Mouse (Mus musculus) stomach, embryonic 16.5 days (tissue): ENCODE results near the gene 2610044O15Rik8. TPM values are rescaled to one million over a fixed set of nuclear protein-coding genes. Genes with fewer than 3 reads are reported as not detected.
"Not testable (repeated sequence)": the region's sequence is repeated elsewhere in the genome, so short reads cannot be mapped to it uniquely, and the experiment has no call there.

Experiments used
- ATAC-seq: fragments of 200-750 bp; cut with Nextera tagmentation; 2 replicates; pipeline ENCODE4 v1.8.0; 2017; ENCODE audit warnings: moderate number of reproducible peaks, moderate TSS enrichment; ENCODE audit not compliant: insufficient read depth, low FRiP score
- H3K27ac ChIP-seq: fragments of 300-500 bp; sonication (generic); 2 replicates; pipeline ENCODE4 v1.5.1; 2014; ENCODE audit warnings: low read length
- H3K27me3 ChIP-seq: fragments of 300-500 bp; sonication (generic); 2 replicates; pipeline ENCODE4 v1.6.1; 2014; ENCODE audit warnings: low read length, control low read depth, mixed read lengths; ENCODE audit not compliant: control insufficient read depth, insufficient read depth
- H3K36me3 ChIP-seq: fragments of 300-500 bp; sonication (generic); 2 replicates; pipeline ENCODE4 v1.6.1; 2014; ENCODE audit warnings: low read length; ENCODE audit not compliant: control insufficient read depth, insufficient read depth
- H3K4me1 ChIP-seq: fragments of 300-500 bp; sonication (generic); 2 replicates; pipeline ENCODE4 v1.6.1; 2014; ENCODE audit warnings: low read length, control low read depth, mixed read lengths; ENCODE audit not compliant: control insufficient read depth, insufficient read depth
- H3K4me2 ChIP-seq: fragments of 300-500 bp; sonication (generic); 2 replicates; pipeline ENCODE4 v1.6.1; 2014; ENCODE audit warnings: low read depth, low read length, mixed read lengths
- H3K4me3 ChIP-seq: fragments of 300-500 bp; sonication (generic); replicated peaks from 2 replicates; pipeline ENCODE4 v1.5.1; 2014; ENCODE audit warnings: mild to moderate bottlenecking, low read length
- H3K9ac ChIP-seq: fragments of 300-500 bp; sonication (generic); 2 replicates; pipeline ENCODE4 v1.6.1; 2014; ENCODE audit warnings: low read length
- H3K9me3 ChIP-seq: fragments of 300-500 bp; sonication (generic); replicated peaks from 2 replicates; pipeline ENCODE4 v1.6.1; 2016; ENCODE audit warnings: low read length, control low read depth; ENCODE audit not compliant: control insufficient read depth
- WGBS: fragments of 180-500 bp; shearing (Covaris S2); extraction: QIAGEN DNeasy Blood & Tissue Kit; methylation state at CpG from one replicate; pipeline ENCODE4 v1.1.7; 2014; 5-methylcytosine and 5-hydroxymethylcytosine counted together
- polyA plus RNA-seq: library from polyadenylated mRNA; unstranded; fragments of >200 nt; fragmentation: Nextera tagmentation; extraction: Ambion mirVana; gene quantifications from 2 replicates; pipeline ENCODE4 v1.2.1, GENCODE M21; 2015

The 2610044O15Rik8 gene
- 20.7 and 23.3 TPM in 2 replicates for polyA plus RNA-seq

- under 1% methylated on average over 18 of the region's 18 CpGs for WGBS
- Histone ChIP-seq H3K27ac (peak within 1 kb of the TSS; percentile 98), H3K27me3 (no peaks in the 10 kb centered on the region), H3K36me3 (no peaks in the 10 kb centered on the region), H3K9ac (peak within 1 kb of the TSS; percentile 80), H3K4me3 (peak within 1 kb of the TSS; percentile 72), H3K4me2 (peak within 1 kb of the TSS; percentile 74), H3K4me1 (no peaks in the 10 kb centered on the region), H3K9me3 (no peaks in the 10 kb centered on the region)
- peak; percentile 99 for ATAC-seq
Observed at GRCm38 (mm10) chr8:129234027-129234733, at the start of gene 2610044O15Rik8. Gene 2610044O15Rik8, minus strand, starts transcription at chr8:129234406.

DNA sequence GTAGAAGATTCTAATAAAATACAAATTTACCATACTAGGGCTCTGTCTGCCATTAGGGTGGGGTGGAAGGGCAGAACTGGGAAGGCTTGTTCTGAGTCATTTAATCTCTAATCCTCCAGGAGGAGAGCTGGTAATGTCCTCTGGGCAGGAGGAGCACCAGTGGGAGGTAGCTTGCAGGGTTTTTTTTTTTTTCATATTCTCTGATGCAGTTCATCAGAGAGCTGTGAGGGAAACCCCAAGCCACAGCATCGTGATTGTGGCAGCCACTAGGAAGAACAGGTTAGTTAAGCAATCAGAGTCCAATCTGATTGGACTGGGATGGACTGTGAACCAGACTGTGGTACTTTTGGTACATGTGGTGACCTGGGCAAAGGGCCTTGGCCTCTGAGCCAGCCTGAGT is 31.7 kb upstream of the 2610044O15Rik8 start:
- Histone ChIP-seq H3K4me2 (no peak overlapping the region), H3K36me3 (peaks cover 20% of the 10 kb centered on the region), H3K4me3 (no peak overlapping the region), H3K9ac (no peak overlapping the region), H3K9me3 (peaks cover 8% of the 10 kb centered on the region), H3K27me3 (no peaks in the 10 kb centered on the region), H3K27ac (no peak overlapping the region), H3K4me1 (no peaks in the 10 kb centered on the region)
- ATAC-seq = no peak
- 89% methylated on average over 1 of the region's 1 CpGs for WGBS

GRCm38 (mm10) chr8:129264296-129264695 is 30.1 kb upstream of the 2610044O15Rik8 start:
- no peak for ATAC-seq
- Histone ChIP-seq H3K9ac (no peak overlapping the region), H3K4me1 (no peaks in the 10 kb centered on the region), H3K9me3 (peaks cover 8% of the 10 kb centered on the region), H3K36me3 (peaks cover 14% of the 10 kb centered on the region), H3K4me2 (peak overlapping the region; percentile 46; the same call in 1 of the 2 replicates), H3K4me3 (peak overlapping the region; percentile 61; the same call in 1 of the 2 replicates), H3K27ac (no peak overlapping the region), H3K27me3 (no peaks in the 10 kb centered on the region)
- WGBS = 73% methylated on average over 2 of the region's 2 CpGs

DNA sequence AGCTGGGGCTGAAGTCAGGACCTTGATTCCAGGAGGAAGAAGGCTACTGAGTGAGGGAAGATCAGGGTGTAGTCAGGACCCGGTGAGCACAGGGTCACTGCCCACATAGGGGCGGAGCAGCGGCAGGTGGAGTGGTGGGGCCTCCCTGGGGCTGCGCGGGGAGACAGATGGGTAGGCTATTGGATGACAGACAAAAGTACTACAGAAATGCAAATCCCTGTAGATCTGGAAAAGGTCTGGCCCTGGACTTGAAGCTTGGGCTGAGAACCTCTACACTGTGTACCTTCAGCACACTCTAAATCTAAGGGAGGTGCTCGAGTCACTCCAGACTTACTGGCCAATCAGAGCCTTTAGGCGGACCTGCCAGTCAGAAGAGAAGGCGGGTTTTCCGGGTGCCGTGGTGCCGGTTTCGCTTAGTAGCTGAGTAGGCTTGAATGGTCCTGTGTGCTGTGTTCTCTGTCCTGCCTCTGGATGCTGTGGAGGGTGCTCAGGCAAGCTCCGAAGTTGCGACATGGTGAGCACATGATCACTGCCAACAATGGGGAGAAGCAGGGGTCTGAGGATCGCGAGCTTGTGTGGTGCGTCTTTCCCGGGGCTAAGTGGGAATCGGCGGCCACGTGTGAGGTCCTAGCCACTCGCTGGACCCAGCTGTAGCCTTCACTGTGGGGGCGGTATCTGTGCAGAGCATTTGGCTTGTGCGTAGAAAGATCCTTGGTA is 29.2 kb upstream of the 2610044O15Rik8 start:
- H3K4me3 ChIP-seq = peak overlapping the region; percentile 61
- under 1% methylated on average over 23 of the region's 24 CpGs for WGBS
- H3K36me3 ChIP-seq = peaks cover 11% of the 10 kb centered on the region
- peak overlapping the region; percentile 60 for H3K4me2 ChIP-seq
- H3K9ac ChIP-seq = peak overlapping the region; percentile 69
- H3K9me3 ChIP-seq, H3K27ac ChIP-seq, H3K27me3 ChIP-seq, H3K4me1 ChIP-seq: not testable (repeated sequence)
- ATAC-seq = peak; percentile 98

DNA sequence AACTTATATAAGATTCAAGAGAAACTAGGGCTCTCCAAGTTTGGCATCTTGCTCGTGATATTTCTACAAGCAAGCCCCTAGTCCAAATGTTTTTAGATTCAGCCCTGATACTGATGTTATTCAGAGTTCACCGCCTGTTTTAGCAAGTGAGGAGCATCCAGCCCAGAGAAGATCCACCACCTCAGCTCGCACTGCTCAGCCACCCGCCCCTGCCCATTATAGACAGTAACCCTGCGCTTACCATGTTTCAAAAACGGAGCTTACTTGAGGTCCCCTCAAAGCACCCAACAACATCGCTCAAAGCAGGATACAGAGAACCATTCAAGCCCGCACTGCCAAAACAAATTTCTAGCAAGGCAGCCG is 561 bp downstream of the 2610044O15Rik8 start:
- peak overlapping the region; percentile 72 for H3K4me3 ChIP-seq
- H3K27me3 ChIP-seq = no peaks in the 10 kb centered on the region
- peak overlapping the region; percentile 80 for H3K9ac ChIP-seq
- H3K4me2 ChIP-seq = peak overlapping the region; percentile 74
- no peaks in the 10 kb centered on the region for H3K36me3 ChIP-seq
- H3K9me3 ChIP-seq = no peaks in the 10 kb centered on the region
- H3K27ac ChIP-seq = peak overlapping the region; percentile 98
- H3K4me1 ChIP-seq = no peaks in the 10 kb centered on the region
- under 1% methylated on average over 9 of the region's 9 CpGs for WGBS
- no peak; the same call in 1 of the 2 replicates for ATAC-seq

Other genes with a start within 250 kb of the 2610044O15Rik8 start
- gene Ccdc7a, start 168.9 kb downstream of the 2610044O15Rik8 start, polyA plus RNA-seq = not detected in 2 replicates
- gene Ccdc7b, start 167.3 kb downstream of the 2610044O15Rik8 start, polyA plus RNA-seq = not detected in 2 replicates
- gene Gm10999, start 102.7 kb downstream of the 2610044O15Rik8 start, polyA plus RNA-seq = not detected in 2 replicates